Mouse (Mus musculus) heart, postnatal 0 days (tissue): ENCODE data around the gene Timeless.

ENCODE experiments used
- CTCF ChIP-seq: IDR thresholded peaks from 2 replicates; pipeline ENCODE4 v1.5.1; 2016; ENCODE audit warnings: antibody characterized with exemption, control low read depth, low read depth
- EP300 ChIP-seq: IDR thresholded peaks from 2 replicates; pipeline ENCODE4 v1.6.1; 2016; ENCODE audit warnings: antibody characterized with exemption, low read depth

- TF ChIP-seq CTCF (no peak), EP300 (no peak)
Measured at GRCm38 (mm10) chr10:128214981-128215380, 16.9 kb upstream of the Timeless start.
